Mouse (Mus musculus) bone marrow, adult 2 months (tissue): ENCODE results near the gene Polg2.

ENCODE experiments used
- CTCF ChIP-seq: fragments of 200-500 bp; IDR thresholded peaks from 2 replicates; pipeline ENCODE4 v1.5.1; 2011; ENCODE audit warnings: low read length, control low read depth; ENCODE audit not compliant: control insufficient read depth, insufficient read depth
- POLR2A ChIP-seq: fragments of 200-500 bp; IDR thresholded peaks from 2 replicates; pipeline ENCODE4 v1.6.1; 2011; ENCODE audit warnings: low read depth, mild to moderate bottlenecking, control low read depth, low read length, borderline replicate concordance; ENCODE audit not compliant: control insufficient read depth

DNA sequence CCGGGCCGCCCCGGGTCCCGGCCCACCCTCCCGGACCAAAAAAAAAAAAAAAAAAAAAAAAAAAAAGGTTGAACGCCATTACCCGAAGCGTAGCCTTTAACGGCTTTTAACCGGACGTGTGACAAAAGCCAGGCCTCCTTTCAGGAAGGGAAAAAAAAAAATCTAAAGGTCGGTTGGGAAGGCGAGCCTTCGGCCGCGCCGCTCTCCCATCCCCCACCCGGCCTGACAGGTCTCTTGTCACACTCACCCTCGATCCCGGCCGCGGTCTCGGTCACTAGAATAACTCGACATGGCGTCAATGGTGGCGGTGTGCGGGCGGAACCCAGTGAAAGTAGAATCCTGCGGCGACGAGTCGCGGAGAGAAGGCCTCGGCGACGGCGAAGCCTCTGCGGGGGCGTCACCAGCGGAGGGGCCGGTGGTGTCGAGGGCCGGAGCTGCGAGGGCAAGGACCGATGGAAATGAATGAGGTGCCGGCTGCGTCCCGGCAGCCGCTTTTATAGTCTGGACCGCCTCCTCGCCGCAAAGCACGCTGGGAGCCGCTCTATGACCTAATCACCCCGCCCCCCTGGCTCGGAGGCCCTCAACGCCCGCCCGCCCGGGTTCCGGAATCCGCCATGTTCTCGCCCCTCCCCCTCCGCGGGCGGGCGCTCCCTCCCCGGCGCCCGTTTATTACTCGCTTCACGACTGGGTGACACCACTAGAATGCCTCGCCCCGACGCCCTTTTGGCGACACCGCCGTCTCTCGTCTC lies 8.9 kb upstream of the Polg2 start:
- TF ChIP-seq CTCF (no peak), POLR2A (peak; percentile 99)
